Mouse (Mus musculus) adrenal gland, postnatal 14 days (tissue): ENCODE results near the gene Tmcc3. TPM values are rescaled to one million over a fixed set of nuclear protein-coding genes. Genes with fewer than 3 reads are reported as not detected.

ENCODE experiments used
- DNase-seq: peaks from one replicate; pipeline ENCODE4 v3.0.0; 2021; ENCODE audit warnings: mixed read lengths
- total RNA-seq: library from RNA; stranded (reverse); gene quantifications from 2 replicates; pipeline ENCODE4 v1.2.3, GENCODE M21; 2021

Gene Tmcc3
- total RNA-seq, 1 experiment from 2014 or later: 29.1 TPM

GRCm38 (mm10) chr10:94360664-94361063, 48.9 kb downstream of the Tmcc3 start:
- DNase-seq: no peak

DNA sequence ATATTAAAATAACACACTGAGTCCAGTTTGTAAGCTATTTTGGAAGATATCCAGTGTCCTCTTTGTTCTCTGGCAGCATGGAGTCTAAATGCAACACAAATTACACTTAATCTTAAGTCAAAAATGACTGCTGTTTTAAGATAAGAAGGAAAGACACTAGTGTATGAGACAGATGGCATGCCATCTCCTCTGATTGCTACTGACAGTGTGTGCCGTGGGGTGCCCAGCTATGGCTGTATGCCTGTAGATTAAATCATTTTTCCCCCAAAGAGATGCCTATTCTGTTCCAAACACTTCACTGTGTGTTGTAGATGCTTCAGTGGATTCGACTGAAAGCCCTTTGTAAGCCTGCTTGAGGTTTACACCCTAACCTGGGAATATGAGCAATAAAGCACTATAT, 59.5 kb downstream of the Tmcc3 start:
- no peak for DNase-seq

GRCm38 (mm10) chr10:94376941-94377340, 65.2 kb downstream of the Tmcc3 start:
- no peak for DNase-seq

DNA sequence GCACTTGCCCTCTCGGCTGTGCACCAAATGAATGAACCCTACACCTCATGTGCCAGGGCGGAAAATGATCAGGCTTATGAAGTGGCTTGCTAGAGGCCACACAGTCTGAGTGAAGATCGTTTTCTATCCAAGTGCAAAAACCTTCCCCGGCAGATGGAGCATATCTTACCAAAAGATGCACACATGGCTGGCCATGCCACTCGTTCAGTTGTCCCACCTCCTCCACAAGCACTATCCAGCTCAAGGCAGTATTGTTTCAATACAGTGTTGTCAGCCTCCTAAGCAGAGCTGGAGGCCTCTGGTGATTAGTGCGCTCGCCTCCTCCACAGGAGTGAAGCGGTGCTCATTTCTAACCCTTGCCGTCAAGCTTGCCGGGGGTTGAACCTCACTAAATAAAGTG, 66.1 kb downstream of the Tmcc3 start:
- no peak for DNase-seq

GRCm38 (mm10) chr10:94378383-94378782, 66.6 kb downstream of the Tmcc3 start:
- peak; percentile 87 for DNase-seq

GRCm38 (mm10) chr10:94380082-94380481, 68.3 kb downstream of the Tmcc3 start:
- no peak for DNase-seq

DNA sequence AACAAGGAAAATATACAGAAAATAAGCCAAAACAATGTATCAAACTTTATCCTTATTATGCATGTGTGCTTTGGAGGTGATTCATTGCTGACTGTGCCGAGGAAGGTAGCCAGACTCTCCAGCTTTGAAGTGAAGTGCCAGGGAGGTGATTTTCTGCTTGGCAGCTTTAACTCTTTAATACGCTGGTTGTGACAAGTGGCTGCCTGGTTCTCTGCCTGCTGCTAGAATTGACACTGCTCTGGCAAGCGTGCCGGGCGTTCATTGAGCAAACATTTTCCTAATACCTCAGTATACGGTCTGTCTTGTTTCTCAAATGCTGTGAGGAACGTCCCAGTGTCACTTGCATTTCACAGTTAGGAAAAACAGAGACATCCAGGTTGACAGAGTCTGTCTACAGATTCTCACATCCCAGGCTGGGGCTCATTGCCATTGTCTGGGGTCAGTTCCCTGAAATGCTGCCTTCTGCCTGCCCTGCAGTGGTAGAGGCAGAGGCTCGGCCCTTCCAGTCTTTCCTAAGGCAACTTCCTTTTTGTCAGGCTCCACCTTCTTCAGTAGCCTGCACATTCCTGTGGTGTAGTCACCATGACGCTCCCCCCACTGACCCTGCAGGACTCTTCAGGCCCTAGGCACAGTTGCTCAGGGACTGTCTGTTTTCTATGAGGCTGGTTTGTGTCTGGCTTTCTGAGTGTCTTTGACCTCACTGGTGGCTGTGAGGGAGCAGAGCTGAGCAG, 69.1 kb downstream of the Tmcc3 start:
- DNase-seq: peak; percentile 14

DNA sequence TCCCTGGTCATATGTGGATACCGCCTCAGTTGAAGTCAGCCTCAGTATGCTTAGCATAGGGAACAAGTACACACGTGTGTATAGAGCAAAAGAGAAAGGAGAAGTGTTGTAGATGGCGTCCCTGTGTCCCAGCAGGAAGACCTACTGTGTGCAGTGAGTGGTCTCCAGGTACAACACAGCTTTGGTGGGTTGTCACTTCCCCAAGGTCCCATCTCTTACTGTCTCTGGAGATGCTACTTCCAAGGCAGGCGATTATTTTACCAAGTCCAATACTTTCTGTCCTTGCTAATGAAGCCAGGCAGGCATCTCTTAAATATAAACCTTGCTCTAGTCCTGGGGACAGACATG, 69.6 kb downstream of the Tmcc3 start:
- no peak for DNase-seq

DNA sequence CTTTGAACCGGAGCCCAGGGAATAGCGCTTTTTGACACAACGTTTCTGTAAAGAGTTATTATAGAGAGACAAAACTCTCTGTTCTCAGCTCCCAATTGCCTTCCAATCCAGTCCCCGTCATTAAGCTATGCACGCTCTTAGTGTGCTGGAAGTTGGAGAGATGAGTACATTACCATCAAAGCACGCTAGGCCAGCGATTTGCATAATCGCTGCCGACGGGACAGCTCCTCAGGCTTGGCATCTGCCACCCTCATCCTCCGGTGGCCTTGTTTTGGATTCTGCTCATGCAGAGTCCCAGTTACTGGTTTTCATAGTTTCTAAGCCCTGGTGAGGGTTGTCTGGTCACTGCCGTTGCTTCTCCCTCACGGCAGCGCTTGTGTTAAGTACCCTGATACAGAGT, 70.9 kb downstream of the Tmcc3 start:
- DNase-seq: no peak

DNA sequence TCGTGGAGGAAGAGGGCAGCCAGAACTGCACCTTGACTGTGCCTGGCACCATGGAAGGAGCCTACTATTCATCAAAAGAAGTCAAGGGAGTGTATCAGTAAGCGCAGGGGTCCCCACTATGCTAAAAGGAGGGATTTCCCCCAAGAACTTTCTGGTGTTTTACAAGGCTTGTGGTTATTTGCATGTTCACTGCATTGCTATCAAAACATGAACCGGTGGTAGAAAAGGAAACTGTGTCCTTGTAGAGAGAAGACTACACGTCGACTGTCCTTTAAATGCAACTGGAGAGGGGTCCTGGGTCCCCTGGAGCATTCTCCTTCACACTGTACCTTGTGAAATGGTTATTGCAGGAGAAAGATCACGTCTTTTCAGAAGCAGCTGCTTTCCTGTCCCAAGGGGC, 71.8 kb downstream of the Tmcc3 start:
- no peak for DNase-seq

GRCm38 (mm10) chr10:94389219-94389618, 77.5 kb downstream of the Tmcc3 start:
- DNase-seq: no peak

DNA sequence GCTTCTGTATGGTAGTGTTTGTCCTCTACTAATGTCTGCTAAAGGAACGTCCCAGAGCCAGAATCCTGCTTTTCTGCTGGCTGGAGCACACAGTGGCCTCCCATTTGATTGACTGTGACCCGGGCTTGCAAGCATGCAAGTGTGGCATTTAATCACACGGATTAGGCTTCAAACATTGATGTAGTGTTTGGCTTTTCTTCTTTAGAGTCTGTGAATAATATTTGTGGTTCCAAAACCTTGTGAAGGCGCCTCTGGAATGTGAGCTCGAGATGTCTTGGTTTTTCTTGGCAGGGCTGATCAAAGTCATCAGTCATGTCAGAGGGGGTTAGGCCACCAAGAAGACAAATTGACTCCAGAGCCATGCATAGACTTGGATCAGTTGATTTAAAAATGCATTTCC, 79.3 kb downstream of the Tmcc3 start:
- peak; percentile 8 for DNase-seq

DNA sequence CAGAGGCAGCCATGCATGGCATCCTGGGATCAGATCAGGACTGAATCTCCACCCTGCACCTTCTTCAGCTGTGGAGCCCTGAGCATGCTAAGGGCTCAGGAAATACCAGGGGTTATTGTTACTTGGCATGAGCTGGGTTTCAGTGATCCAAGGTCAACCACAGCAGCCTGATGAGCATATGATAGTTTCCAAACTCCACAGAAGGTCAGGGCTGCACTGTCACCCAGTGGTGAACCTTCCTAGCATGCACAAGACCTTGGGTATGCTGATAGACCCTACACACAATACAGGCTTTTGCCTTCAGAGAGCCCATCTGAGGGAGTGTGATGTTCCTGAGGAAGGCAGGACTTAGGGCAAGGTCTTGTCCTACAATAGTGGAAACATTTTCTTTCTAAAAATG, 82.5 kb downstream of the Tmcc3 start:
- DNase-seq: peak; percentile 24

DNA sequence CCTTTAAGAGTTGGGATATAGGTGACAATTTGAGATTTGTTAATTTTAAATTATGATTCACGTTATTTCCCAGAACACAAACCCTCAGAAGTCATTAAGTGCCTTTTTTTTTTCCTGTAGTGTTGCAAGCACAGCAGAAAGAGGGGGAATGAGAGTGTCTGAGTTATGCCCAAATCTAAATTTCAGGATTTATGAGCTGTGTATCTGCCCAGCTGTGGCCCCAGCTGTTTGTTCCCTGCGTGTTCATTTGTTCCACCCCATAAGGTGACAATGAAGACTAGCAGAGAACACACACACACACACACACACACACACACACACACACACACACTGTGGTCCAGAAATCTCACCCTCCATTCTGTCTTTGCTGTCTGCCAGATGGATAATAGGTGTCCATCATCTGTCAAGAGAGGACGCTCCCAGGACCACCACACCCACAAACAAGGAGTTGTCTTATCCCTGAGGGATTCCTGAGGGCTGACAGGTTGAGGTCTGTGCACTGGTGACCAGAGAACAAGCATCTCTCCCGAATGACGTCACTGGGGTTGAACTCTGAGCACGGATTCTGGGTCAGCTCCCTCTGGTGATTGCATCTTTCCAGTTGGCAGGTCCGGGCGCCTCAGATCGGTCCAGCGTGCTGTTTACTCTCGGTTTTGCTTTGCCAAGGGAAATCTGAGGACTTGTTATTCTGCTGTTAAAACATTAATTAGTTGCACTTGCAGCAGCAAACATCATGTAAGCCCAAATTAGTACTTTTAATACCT, 86.3 kb downstream of the Tmcc3 start:
- DNase-seq: peak; percentile 21

DNA sequence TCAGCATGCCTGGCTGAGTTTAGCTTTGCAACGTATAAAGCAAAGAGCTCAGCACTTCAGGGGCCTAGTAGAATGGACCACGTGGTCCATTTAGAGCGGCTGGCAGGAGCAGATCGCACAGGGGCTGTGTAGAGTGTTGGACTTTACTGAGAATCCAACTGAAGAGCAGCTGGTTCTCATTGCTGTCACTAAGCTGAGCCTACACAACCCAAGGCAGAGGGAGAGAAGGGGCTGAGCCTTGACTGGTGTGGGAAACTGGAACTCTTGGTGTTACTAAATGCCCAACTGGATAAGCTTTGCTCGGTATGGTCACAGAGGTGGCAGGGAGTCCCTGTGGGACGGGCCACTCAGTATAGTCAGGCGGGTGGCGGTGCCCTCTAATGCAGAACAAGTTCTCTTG, 89.1 kb downstream of the Tmcc3 start:
- no peak for DNase-seq

GRCm38 (mm10) chr10:94405456-94405855, 93.7 kb downstream of the Tmcc3 start:
- peak; percentile 47 for DNase-seq

DNA sequence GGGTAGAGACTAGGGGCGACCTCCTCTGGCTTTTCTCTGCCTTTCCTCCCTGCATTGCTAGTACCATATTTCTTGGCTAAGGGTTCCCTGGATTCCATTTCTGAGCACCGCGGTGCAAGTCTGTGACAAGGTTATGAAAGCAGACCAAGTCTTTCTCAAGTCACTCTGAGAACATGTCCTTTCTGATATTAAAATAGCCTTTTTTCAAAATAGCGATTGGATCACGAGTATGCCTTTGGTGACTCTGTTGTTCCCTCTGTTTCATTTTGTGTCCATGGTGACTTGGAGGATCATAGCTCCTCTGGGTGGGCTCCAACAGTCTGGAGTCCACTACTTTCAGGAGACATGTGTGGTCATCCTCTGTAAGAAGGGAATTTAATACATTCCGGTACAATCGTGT, 95.1 kb downstream of the Tmcc3 start:
- no peak for DNase-seq

DNA sequence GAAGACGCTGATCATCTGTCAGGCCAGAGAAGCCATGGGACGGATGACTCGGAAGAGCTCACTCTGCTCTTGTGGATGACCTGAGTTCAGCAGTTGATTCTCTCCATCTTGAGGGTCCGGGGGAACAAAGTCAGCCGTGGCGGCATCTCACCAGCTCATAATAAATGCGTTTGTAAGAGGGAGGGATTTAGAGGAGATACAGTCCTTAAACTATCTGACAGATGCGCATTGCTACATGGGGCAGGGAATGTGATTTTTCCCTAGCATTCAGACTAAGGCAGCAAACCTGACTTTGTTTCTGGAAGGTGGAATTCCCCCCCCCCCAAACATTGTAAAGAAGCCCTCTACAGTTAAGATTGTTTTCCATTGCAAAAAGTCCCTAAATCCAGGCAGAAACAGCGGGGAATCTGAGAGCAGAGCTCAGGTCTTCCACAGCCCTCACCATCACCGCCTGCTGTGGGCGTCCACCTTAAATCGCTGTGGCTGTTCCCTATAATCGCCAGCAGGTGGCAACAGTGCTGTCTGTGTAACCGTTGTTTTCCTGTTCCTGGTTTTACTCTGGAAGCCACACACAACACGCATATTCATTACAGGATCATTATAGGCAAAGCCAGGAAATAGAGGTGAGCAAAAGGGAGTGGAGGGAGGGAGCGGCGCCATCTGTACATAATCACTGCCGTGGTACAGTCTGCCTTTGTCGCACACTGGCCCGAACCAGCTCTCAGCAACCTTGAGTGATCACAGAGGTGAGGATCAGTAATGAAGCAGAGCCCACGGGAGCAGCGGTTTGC, 96.8 kb downstream of the Tmcc3 start:
- peak; percentile 80 for DNase-seq

DNA sequence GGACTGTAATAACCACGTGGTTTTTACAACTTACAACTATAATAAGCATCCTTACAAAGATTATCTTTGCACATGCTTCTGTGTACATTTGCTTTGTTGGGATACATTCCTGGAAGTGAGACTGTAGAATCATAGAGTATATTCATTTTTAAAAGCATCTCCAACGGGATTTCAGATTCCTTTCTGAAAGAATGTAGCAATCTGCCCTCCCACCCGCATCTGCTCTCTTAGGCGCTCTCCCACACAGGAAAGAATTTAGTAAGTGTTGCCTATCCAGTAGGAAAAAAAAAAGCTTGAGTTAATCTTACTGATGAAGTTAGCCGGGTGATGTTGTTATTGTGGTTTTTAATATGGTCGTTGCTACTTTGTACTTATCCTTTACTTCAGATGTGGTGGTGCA, 97.9 kb downstream of the Tmcc3 start:
- no peak for DNase-seq

GRCm38 (mm10) chr10:94411594-94411993, 99.8 kb downstream of the Tmcc3 start:
- DNase-seq: no peak

- DNase-seq: peak; percentile 44
Measured at GRCm38 (mm10) chr10:94413770-94414651, 102.3 kb downstream of the Tmcc3 start.
